Mouse (Mus musculus) R1 (cell line): ENCODE measurements around the gene Efcab12.

Experiments
- DNase-seq: peaks from one replicate; pipeline ENCODE4 v3.0.0-alpha.2; 2018; ENCODE audit warnings: low read depth, low spot score

Gene Efcab12

DNA sequence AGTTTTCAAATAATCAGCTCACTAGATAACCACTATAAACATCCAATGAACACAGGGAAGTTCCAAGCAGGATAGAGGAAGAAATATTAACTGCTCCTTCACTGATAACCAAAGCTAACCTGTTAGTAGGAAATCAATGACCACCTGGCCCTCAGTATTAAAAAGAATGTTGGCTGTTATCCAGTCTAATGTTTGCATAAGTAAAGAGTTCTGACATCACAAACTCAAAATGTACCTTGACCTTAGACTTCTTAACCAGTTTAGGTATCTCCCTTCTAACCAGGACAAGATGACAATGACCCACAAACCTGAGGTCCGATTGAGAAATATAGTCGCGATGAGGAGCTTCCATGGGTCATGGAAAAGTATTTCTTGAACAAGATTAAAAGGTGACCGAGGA is 6.8 kb upstream of the Efcab12 start:
- no peak for DNase-seq

DNA sequence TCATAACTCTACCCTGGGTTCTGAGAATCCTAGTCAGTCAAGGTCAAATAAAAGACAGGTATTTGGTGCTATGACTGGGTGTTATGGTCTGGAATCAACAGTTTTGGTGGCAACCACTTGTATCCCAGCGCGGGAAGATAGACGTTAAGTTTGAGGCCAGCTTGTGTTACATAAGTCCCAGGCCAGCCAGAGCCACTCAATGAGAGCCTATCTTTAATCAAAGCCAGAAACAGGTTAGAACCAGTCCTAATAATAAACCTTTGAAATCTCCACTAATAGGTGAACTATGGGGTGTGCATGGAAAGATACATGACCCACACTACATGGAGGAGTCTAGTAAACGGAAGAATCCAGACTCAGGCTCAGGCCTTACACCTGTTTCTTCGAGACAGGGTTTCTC is 533 bp upstream of the Efcab12 start:
- DNase-seq: peak; percentile 32

DNA sequence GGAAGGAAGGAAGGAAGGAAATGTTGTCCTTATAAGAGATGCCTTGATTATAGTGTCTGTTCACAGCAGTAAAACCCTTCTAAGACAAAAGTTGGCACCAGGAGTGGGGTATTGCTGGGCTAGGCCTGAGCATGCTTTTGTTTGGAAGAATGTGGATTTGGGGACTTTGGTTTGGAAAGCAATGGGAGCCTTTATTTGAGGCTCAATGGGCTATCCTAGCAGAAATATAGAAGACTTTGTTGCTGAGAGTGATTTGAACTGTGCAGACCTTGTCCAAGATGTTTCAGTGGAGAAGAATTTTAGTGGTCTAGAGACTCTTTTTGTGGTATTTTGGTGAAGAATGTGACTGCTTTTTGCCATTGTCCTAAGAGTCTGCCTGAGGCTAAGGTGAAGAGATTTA is 4.4 kb downstream of the Efcab12 start:
- DNase-seq: no peak

DNA sequence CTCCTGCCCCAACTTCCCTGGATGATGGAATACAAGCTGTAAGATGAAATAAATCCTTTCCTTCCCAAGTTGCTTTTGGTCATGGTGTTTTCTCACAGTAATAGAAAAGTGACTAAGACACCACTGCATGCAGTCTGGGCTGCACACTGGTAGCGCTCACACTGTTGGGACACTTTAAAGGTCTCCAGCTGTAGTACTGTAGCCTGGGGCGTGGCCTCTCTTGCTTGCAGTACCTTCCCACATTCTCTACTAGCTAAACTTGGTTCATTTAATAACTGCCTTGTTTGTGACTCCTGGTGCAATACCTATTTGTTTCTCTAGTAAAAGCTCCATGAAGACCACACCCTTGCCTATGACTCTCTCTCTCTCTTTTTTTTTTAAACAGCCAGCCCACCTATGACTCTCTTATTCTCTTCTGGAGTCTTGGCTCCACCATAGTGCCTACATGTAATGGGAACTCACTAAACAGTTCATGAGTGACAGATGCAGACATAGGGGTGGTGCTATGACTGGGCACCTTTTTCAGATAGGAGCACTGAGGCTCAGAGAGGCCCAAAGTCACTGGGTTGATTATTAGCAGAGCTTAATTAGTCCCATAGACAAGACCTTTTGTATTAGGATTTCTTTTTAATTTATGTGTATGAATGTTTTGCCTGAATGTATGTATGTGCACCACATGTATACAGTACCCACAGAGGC is 5.9 kb downstream of the Efcab12 start:
- DNase-seq: no peak

DNA sequence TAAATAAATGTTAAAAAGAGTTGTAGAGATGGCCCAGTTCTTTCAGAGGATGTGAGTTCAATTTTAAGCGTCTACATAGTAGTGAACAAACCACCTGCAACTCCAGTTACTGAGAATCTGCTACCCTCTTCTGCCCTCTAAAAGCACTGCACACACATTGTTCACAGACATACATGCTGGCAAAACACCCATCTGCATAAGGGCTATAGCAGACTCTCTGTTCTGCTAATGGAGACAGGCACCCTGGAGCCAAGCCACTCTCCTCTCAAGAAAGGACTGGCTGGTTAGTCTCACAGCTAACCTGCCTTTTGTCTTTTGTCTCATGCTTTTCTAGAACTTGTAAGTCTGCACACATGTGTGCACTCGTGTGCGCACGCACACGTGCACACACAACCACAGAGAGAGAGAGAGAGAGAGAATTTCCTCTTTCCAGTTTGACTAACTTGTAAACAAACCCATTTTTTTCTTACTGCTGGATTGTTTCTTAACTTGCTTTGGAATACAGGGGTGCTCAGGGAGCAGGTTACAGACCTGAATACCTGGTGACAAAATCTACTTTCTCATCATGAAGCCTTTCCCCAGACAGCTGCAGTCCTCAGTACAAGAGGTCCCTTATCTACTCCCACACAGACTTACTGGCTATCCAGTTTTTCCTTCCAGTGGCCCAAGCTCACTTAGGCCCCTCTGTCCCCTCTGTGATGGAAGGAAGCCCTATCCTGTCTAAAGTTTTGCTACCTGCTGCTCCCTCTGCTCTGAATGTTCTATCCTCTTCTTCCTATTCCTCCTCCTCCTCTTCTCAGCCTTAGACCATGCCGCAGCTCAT is 7.2 kb downstream of the Efcab12 start:
- no peak for DNase-seq

DNA sequence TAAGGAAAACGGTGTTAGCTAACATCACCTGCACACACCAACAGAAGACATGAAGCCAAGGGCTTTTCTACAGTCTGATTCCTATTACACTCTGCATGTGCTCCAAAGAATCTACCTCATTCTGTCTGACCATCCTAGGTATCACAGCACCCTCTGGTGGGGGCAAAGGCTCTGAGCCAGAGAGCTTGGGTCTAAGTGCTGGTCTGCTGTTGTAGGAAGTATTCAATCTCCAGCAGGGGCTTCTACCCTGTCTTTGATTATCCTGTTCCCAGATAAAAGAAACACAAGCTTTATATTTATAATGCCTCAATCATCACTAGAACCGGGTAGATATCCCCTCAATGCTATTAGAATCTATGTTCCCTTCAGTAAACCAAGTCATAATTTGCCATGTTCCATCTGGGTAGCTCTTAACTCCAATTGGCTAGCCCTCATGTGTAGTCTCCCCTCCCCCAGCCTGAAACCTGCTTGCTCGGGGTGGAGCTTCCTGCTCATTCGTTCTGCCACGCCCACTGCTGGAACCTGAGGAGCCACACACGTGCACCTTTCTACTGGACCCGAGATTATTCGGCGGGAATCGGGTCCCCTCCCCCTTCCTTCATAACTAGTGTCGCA is 14.3 kb downstream of the Efcab12 start:
- DNase-seq: peak; percentile 80

DNA sequence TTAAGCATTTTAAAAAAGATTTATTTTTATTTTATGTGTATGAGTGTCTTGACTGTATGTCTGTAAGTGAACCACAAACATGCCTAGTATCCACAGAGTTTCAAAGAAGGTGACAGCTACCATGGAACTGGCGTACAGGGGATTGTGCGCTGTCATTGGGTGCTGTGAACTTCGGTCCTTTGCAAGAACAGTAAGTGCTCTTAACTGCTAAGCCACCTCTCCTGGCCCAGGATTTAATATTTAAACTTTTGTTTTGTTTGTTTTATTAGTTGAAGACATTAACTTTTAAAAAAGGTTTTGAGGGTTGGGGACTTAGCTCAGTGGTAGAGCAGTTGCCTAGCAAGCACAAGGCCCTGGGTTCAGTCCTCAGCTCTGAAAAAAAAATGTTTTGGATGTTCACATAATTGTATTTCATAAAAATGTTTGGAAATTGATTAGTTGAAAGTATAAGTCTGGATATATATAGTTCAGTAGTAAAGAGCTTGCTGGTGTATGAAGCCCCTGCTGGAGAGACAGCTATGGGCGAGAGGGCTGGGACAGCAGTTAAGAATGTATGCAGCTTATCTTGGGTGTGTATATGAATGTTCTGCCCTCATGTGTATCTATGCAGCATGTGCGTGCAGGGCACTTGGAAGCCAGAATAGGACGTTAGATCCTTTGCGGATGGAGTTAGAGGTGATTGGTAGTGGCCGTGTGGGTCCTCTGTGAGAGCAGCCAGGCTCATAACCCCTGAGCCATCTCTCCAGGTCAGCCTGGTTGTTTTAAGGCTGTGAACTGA is 16.8 kb downstream of the Efcab12 start:
- no peak for DNase-seq

DNA sequence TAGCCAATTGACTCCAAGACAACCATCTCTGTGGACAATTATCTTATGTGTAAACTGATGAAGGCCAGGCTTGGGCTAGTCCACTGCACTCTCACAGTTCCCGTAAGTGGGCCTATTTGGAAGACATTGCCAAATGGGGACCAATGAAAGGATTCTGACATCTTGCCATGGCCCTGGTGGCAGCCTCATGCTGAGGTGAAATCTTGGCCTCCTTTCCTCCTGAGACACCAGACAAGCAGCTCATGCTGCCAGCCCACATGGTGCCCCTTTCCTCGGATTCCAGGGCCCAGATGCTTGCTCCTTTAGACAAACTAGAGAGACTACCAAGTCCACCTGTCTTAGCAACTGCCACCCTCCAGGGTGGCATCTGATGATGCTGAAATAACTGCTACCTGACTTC is 20.1 kb downstream of the Efcab12 start:
- no peak for DNase-seq

DNA sequence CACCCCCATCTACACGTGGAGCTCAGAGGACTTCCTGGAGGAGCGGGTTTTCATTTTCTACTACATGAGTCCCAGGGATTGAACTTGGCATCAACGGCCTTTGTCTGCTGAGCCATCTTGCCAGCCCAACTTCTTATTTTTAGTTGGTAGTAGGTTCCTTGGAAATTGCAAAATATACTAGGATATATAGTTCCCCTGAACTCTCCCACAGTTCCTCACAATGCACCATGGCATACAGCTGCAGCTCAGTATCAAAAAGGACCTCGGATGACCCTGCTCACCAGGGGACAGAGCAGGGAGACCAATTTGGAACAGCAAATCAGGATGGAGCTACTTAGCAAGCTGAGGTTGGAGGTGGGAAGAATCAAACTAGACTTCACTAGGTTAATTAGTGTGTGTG is 23.2 kb downstream of the Efcab12 start:
- DNase-seq: no peak

DNA sequence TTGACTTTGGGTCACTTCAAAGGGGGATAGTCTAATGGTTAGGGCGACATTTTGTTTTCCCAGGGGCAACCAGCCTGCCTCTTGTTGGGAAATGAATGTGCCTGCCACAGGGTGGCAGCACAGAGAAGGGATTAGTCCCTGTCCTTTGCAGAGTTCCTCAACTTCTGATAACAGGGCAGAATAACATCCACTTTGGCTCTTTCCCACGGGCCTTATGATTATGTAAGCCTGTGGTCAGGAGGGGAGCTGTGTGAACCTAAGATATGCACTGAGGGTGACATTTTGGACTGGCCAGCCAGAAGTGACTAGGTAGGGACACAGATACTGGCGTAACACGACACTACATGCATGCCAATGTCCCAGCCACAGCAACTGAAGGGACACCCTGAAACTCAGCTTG is 24.1 kb downstream of the Efcab12 start:
- peak; percentile 69 for DNase-seq

DNA sequence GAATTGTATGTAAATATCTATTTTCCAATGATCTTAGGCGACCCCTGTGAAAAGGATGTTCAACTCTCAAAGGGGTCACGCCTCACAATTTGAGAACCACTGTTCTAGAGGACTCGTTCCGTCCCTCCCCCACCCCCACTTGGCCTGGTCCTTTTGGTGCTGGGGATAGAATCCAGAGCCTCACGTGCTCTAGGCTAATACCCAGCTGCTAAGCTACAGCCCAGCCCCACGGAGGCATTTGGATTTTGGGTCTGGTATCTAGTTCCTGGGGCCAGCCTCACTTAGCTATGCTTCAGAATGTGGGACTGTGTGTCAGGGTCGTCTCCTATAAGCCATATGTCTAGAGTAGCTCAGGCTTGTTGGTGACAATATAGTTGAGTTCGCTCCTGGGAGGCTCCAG is 26.6 kb downstream of the Efcab12 start:
- DNase-seq: peak; percentile 73

DNA sequence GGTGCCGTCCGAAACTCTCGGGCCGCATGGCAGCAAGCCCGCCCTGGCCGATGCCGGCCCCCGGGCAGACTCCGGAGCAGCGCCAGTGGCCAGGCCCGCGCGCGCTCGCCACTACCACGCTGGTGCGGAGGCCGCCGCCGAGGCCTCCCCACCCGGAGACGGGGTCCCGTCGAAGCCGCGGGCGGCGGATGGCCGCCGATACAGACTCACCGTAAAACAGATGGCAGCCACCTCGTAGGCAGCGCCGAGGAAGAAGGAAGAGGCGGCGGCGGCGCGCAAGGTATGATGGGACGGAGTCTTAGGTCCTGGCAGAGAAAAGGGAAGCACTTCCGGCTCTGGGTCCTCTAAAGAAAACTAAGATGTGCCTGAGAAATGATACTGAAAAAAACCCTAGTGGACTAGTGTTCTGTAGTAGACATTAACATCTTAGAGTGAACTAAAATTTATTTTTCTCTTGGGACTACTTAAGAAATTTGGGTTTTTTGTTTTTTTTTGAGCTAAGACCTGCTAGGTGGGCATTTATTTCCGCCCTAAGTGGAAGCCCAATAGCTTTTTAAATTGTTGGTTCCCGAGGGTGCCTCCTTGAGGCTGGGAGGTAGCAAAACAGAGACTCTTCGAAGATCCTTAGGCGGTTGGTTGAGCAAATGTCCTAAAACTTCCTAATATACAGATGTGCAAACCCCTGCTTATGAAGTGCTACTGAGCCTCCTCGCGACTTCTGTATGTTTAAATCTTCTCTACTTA is 29.6 kb downstream of the Efcab12 start, which contains the start of gene Rpl32:
Gene Rpl32, minus strand, starts transcription at position 260 of the 744 bp plus-strand sequence.
- peak; percentile 95 for DNase-seq

DNA sequence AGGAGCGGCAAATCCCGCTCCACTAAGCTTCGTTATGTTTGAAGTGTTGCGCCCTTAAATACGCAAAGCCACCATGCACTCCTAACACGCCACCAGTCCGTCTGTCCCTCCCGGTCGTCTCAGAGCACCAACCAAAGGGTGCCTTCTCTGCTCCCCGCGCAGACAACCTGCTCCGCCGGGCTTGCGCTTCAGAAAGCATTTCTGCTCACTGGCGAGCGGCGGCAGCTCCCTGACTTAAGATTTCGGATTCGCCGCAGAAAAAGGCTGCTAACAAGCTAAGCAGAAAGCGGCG is 30.1 kb downstream of the Efcab12 start:
- DNase-seq: peak; percentile 19

DNA sequence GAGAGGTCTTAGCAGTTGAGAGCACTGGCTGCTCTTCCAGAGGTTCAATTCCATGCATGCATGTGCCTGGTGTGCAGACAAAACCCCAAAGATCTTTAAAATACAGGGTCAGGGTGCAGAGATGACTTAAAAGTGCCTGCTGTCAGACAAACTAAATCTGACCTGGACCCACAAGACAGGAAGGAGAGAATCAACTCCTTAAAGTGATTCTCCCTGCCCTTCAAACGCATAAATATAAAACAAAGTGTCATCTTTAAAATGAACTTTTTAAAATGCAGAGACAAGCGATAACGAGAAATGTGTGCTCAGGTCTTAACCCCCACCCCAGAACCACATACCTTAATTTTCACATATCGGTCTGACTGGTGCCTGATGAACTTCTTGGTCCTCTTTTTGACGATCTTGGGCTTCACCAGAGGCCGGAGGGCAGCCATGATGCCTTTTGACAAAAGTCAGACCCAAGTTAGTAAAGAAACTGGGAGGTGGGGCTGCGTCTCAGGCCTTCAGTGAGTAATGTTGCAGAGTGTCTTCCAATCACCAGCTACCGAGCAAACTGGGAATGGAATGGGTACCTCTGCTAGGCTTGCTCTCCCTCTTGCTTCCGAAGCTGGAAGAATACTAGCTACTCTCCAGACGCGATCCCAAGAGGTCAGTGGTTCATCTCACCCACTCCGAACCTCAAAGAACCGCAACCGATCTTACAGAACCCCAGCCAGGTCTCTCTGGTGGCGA is 30.6 kb downstream of the Efcab12 start:
- DNase-seq: peak; percentile 38

DNA sequence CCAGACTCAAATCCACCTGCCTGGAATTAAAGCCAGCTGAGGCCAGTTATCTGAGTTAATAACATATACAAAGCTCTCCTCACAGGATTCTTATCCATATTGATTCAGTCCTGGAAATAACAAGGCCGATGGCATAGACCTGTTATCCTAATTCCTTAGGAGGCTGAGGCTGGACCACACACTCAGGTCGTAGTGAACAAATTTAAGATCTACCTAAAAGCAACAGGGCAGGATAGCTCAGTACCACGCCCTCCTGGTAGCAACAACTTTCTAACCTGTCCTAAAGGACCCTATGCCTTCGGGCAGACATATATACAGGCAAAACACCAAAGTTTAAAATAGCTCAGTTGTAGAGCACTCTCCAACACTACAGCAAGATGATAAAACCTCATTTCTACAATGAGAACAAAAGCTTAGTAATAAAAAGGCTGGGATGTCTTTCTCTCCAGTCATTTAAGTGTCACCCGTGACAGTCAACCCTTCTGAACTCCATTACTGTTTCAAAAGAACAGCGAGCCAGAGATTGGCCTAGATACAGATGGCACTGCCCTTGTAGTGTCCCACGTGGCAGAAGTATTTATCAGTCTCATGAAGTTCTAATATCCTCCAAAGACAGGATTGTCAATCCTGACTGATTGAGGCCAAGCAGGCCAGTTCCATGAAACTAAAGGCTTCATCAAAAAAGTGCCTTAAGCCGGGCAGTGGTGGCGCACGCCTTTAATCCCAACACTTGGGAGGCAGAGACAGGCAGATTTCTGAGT is 33.6 kb downstream of the Efcab12 start:
- DNase-seq: peak; percentile 50

DNA sequence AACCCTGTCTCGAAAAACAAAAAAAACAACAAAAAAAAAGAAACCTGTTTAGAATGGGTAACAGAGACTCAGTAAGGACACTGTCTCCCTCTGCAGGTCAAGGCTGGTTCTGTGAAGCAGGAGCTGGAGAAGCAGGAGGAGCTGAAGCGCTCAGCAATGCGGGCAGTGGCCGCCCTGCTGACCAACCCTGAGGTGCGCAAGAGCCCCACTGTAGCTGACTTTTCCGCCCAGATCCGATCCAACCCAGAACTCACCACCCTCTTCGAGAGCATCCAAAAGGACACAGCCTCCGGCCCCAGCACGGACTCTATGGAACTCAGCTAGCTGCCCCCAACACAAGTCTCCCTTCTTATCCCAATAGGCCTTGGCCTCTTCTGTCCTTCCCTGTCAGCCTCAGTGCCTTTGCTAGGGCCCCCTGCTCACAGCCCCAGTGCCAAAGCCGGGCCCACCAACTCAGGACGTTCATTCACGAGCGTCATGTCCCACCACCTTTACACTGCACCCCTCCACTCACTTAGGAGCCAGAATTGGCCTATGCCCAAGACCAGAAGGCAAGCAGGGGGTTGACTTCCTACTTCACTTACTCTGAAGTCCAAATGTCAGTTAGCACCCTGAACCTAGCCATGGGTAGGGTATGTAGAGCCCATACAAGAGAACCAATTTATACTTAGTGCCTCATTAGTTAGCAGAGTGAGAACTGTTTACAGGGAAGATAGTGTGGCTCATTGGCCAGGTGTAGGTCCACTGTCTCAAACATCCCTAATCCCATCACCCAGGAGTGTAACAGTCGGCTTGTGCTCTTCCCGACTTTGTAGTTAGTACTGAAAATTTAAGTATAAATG is 34.5 kb downstream of the Efcab12 start:
- DNase-seq: peak; percentile 85

DNA sequence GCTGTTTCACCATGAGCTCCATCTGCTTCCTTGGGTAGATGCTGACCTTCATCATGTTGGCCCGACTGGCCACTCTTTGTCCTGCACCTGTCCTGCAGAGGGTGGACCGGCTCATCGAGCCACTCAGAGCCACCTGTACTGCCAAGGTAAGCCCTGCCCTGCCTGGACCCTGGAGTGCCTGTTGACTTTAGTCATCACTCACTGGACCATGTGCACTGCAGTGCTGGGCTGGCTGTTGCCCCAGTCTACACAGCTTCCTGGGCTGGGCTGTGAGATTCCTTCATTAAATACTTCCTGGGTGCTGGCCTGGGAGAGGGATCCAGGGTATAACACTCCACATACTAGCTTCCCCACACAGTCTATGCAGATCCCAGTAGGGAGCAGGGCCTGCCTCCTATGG is 36.4 kb downstream of the Efcab12 start:
- DNase-seq: no peak

DNA sequence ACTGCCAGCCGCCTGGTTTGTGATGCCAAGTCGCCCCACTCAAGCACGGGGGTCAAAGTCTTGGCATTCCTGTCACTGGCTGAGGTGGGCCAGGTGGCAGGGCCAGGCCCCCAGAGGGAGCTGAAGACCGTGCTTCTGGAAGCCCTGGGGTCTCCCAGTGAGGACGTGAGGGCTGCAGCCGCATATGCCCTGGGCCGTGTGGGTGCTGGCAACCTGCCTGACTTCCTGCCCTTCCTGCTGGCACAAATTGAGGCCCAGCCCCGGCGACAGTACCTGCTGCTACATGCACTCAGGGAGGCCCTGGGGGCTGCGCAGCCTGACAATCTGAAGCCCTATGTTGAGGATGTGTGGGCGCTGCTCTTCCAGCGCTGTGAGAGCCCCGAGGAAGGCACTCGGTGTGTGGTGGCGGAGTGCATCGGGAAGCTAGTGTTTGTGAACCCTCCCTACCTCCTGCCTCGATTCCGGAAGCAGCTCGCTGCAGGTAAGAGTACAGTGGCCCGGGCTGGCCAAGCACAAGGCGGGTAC is 45.5 kb downstream of the Efcab12 start:
- peak; percentile 31 for DNase-seq
